Mouse (Mus musculus) midbrain, embryonic 12.5 days (tissue): ENCODE results near the gene Atp5j. TPM values are rescaled to one million over a fixed set of nuclear protein-coding genes. Genes with fewer than 3 reads are reported as not detected.
A peak's percentile ranks its signal among the peaks of the same experiment; 100 is the strongest.

Experiments used
- ATAC-seq: fragments of 200-750 bp; cut with Nextera tagmentation; 2 replicates; pipeline ENCODE4 v1.8.0; 2017; ENCODE audit warnings: low read depth, moderate TSS enrichment, moderate library complexity; ENCODE audit not compliant: low FRiP score
- H3K27ac ChIP-seq: fragments of 300-500 bp; sonication (generic); replicated peaks from 2 replicates; pipeline ENCODE4 v1.5.1; 2016; ENCODE audit warnings: mild to moderate bottlenecking
- H3K27me3 ChIP-seq: fragments of 300-500 bp; sonication (generic); 2 replicates; pipeline ENCODE4 v1.6.1; 2016; ENCODE audit warnings: mild to moderate bottlenecking
- H3K36me3 ChIP-seq: fragments of 300-500 bp; sonication (generic); 2 replicates; pipeline ENCODE4 v1.6.1; 2016
- H3K4me1 ChIP-seq: fragments of 300-500 bp; sonication (generic); 2 replicates; pipeline ENCODE4 v1.6.1; 2016
- H3K4me2 ChIP-seq: fragments of 300-500 bp; sonication (generic); replicated peaks from 2 replicates; pipeline ENCODE4 v1.6.1; 2016; ENCODE audit warnings: mild to moderate bottlenecking, moderate library complexity
- H3K4me3 ChIP-seq: fragments of 300-500 bp; sonication (generic); 2 replicates; pipeline ENCODE4 v1.5.1; 2016; ENCODE audit warnings: mild to moderate bottlenecking
- H3K9ac ChIP-seq: fragments of 300-500 bp; sonication (generic); replicated peaks from 2 replicates; pipeline ENCODE4 v1.6.1; 2016; ENCODE audit warnings: mild to moderate bottlenecking, moderate library complexity
- H3K9me3 ChIP-seq: fragments of 300-500 bp; sonication (generic); 2 replicates; pipeline ENCODE4 v1.6.1; 2016; ENCODE audit warnings: mild to moderate bottlenecking
- WGBS: fragments of 180-500 bp; shearing (Covaris S2); methylation state at CpG from one replicate; pipeline ENCODE4 v1.1.7; 2016; 5-methylcytosine and 5-hydroxymethylcytosine counted together
- polyA plus RNA-seq: library from polyadenylated mRNA; unstranded; fragments of >200 nt; fragmentation: Nextera tagmentation; extraction: Ambion mirVana; gene quantifications from 2 replicates; pipeline ENCODE4 v1.2.1, GENCODE M21; 2016

Atp5j gene
- polyA plus RNA-seq = 695 and 706 TPM in 2 replicates

GRCm38 (mm10) chr16:84835441-84835822 is at the start of gene Atp5j:
Gene Atp5j (minus strand): TSS chr16:84835625.
- peaks cover 32% of the 10 kb centered on the region for H3K36me3 ChIP-seq
- H3K9me3 ChIP-seq = no peaks in the 10 kb centered on the region
- no peaks in the 10 kb centered on the region for H3K27me3 ChIP-seq
- H3K4me1 ChIP-seq = peaks cover 21% of the 10 kb centered on the region
- H3K4me3 ChIP-seq = peak within 1 kb of the TSS; percentile 85
- H3K9ac ChIP-seq = peak within 1 kb of the TSS; percentile 92
- peak; percentile 62 for ATAC-seq
- H3K4me2 ChIP-seq = peak within 1 kb of the TSS; percentile 76
- under 1% methylated on average over 52 of the region's 57 CpGs for WGBS
- peak within 1 kb of the TSS; percentile 96 for H3K27ac ChIP-seq

DNA sequence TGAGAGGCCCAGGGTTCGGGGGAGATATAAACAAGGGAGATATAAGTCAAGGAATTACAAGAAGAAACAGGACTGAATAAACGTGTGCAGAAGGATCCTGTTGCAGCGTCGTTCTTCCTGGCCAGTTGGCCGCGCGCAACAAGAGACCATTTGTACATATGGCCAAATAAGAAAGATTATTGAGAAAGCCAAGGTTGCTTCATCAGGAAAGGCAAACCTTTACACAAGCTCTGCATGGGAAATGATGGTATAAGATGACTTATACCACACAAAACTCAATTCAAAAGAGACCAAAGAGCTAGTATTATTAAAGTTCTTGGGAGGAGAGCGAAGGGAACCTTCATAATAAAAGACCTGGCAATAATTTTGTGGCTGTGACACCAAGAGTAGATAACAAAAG is 49.1 kb upstream of the Atp5j start:
- no peaks in the 10 kb centered on the region for H3K4me1 ChIP-seq
- no peak overlapping the region for H3K27ac ChIP-seq
- H3K27me3 ChIP-seq = no peaks in the 10 kb centered on the region
- no peak overlapping the region for H3K4me2 ChIP-seq
- no peak overlapping the region for H3K9ac ChIP-seq
- no peaks in the 10 kb centered on the region for H3K36me3 ChIP-seq
- H3K4me3 ChIP-seq = no peak overlapping the region
- no peak for ATAC-seq
- WGBS = 85% methylated on average over 8 of the region's 8 CpGs
- no peaks in the 10 kb centered on the region for H3K9me3 ChIP-seq

DNA sequence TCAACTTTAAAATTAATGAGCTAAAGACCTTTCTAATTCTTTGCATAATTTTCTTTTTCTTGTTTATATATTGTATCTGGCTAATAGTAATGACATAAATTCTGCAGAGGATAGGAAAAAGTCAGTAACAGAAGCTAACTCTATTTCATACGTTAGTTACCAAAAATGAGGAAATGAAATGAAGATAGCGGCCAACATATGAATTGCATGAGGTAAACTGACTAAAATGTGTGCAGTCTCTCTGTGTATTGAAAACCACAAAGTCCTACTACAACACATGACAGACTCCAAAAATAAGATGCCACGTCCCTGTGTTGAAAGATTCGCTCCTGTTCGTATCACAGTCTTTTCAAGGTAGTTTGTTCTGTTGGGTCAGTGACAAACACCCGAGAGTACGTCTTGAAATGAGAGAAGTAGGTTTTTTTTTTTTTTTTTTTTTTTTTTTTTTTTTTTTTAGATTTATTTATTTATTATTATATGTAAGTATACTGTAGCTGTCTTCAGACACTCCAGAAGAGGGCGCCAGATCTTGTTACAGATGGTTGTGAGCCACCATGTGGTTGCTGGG is 46.4 kb upstream of the Atp5j start:
- Histone ChIP-seq H3K9me3 (no peaks in the 10 kb centered on the region), H3K27me3 (no peaks in the 10 kb centered on the region), H3K9ac (no peak overlapping the region), H3K4me2 (no peak overlapping the region), H3K27ac (no peak overlapping the region), H3K36me3 (no peaks in the 10 kb centered on the region), H3K4me3 (no peak overlapping the region), H3K4me1 (no peaks in the 10 kb centered on the region)
- no peak for ATAC-seq
- 85% methylated on average over 8 of the region's 8 CpGs for WGBS

DNA sequence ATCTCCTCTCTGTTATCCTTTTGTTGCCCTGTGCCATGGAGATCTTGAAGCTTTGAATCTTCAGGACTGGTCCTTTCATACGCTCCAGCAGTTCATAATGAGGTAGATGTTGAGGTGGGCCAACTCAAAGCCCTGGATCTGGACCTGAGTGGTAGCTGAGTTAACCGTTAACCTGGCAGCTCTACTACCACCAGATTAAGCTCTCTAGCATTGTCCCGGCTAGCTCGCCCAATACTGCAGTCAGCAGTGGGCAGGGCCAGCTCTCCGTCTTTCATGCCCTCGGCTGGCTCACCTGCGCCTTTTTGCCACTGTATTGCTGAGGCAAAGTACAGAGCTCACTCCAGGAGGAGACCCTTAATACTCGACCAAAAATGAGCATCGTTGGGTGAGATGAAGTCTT is 45.7 kb upstream of the Atp5j start:
- H3K27me3 ChIP-seq = no peaks in the 10 kb centered on the region
- H3K4me1 ChIP-seq = 0 out of 2 replicates have a peak, but pooled peaks cover 2% of the 10 kb centered on the region
- H3K27ac ChIP-seq = no peak overlapping the region
- 0 out of 2 replicates have a peak, but pooled peaks have one; percentile 8 for ATAC-seq
- no peak overlapping the region for H3K4me2 ChIP-seq
- 88% methylated on average over 9 of the region's 9 CpGs for WGBS
- no peak overlapping the region for H3K9ac ChIP-seq
- H3K9me3 ChIP-seq = no peaks in the 10 kb centered on the region
- no peak overlapping the region for H3K4me3 ChIP-seq
- H3K36me3 ChIP-seq = no peaks in the 10 kb centered on the region

DNA sequence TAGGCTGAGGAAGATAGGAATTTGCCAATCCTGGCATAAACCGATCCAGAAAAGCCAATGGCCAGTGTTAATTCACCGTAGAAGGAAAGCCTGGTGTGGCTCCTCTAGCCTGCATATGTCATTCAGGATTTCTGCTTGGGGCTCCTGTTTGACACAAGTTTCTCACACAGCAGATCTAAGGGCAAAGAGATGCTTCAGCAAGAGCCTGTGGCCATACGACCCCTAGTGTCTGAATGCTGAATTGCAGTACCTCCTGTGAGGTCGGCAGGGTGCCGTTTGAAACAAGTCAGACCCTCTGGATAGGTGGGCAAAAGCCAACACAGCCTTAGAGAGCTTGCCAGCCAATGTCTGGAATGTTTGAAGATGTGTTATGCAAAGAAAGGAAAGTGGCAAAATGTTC is 43.7 kb upstream of the Atp5j start:
- no peak overlapping the region for H3K27ac ChIP-seq
- no peak for ATAC-seq
- H3K4me1 ChIP-seq = 0 out of 2 replicates have a peak, but pooled peaks cover 8% of the 10 kb centered on the region
- no peak overlapping the region for H3K9ac ChIP-seq
- no peak overlapping the region for H3K4me3 ChIP-seq
- no peaks in the 10 kb centered on the region for H3K36me3 ChIP-seq
- H3K4me2 ChIP-seq = no peak overlapping the region
- WGBS = 25% methylated on average over 5 of the region's 5 CpGs
- H3K9me3 ChIP-seq = no peaks in the 10 kb centered on the region
- H3K27me3 ChIP-seq = no peaks in the 10 kb centered on the region

- H3K27ac ChIP-seq = no peak overlapping the region
- 63% methylated on average over 8 of the region's 8 CpGs for WGBS
- no peak overlapping the region for H3K4me2 ChIP-seq
- H3K4me3 ChIP-seq = no peak overlapping the region
- no peaks in the 10 kb centered on the region for H3K27me3 ChIP-seq
- no peak for ATAC-seq
- no peaks in the 10 kb centered on the region for H3K36me3 ChIP-seq
- H3K4me1 ChIP-seq = 0 out of 2 replicates have a peak, but pooled peaks cover 8% of the 10 kb centered on the region
- no peak overlapping the region for H3K9ac ChIP-seq
- H3K9me3 ChIP-seq = no peaks in the 10 kb centered on the region
Observed at GRCm38 (mm10) chr16:84876082-84876481, 40.7 kb upstream of the Atp5j start.

DNA sequence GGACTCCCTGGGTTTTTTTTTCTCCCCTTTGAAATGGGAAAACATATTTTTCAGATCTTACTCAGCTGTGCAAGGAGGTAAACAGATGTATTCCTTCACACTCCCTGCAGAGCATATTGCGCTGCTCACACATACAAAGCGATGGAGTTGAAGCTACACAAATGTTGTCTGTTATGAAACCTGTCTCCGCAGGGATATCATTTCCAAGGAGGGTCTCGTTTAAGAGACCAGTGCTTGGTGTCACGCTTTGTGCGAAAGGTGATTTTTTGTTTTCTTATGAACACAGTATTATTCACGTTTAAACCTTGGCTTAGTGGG is 40.3 kb upstream of the Atp5j start:
- Histone ChIP-seq H3K36me3 (no peaks in the 10 kb centered on the region), H3K4me1 (0 out of 2 replicates have a peak, but pooled peaks cover 8% of the 10 kb centered on the region), H3K4me2 (no peak overlapping the region), H3K9me3 (no peaks in the 10 kb centered on the region), H3K9ac (no peak overlapping the region), H3K27ac (no peak overlapping the region), H3K27me3 (no peaks in the 10 kb centered on the region), H3K4me3 (no peak overlapping the region)
- WGBS = 90% methylated on average over 7 of the region's 7 CpGs
- no peak for ATAC-seq

DNA sequence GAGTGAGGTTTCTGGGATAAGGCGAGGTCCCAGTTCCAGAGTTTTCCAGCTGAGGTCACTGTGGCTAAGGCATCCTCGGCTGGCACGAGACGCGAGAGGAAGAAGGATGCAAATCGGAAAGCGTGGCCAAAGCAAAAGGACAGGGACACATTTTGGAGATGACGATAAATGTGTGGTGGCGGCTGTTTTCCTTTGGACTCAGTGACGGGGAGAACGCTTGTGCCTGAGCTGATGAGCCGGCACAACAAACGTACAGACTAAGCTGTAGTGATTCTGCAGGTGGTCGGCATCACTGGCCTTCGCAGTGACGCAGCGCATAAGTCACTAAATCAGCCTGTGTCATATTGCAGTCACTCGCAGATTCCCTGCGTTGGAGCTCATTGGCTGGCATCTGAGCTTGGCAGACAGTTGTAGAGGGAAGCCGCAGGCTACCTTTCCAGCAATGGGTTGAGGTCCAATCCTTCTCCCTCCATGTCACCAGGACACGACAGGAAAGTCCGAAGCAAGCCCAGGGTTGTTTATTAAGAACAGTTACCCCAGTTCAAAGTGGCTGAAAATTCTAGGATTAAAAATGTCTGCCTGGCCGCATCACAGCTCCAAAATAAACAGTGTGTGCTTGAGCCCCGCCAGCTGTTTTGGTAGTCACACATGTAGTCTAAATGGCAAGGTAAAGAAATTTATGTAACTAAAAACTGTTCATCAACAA is 39.7 kb upstream of the Atp5j start:
- no peak overlapping the region for H3K9ac ChIP-seq
- H3K9me3 ChIP-seq = no peaks in the 10 kb centered on the region
- H3K4me3 ChIP-seq = no peak overlapping the region
- H3K4me1 ChIP-seq = 0 out of 2 replicates have a peak, but pooled peaks cover 8% of the 10 kb centered on the region
- no peaks in the 10 kb centered on the region for H3K36me3 ChIP-seq
- WGBS = 80% methylated on average over 24 of the region's 24 CpGs
- no peak for ATAC-seq
- no peaks in the 10 kb centered on the region for H3K27me3 ChIP-seq
- no peak overlapping the region for H3K27ac ChIP-seq
- no peak overlapping the region for H3K4me2 ChIP-seq

GRCm38 (mm10) chr16:84873805-84874204 is 38.4 kb upstream of the Atp5j start:
- Histone ChIP-seq H3K4me1 (0 out of 2 replicates have a peak, but pooled peaks cover 8% of the 10 kb centered on the region), H3K27ac (no peak overlapping the region), H3K27me3 (no peaks in the 10 kb centered on the region), H3K4me2 (no peak overlapping the region), H3K9me3 (no peaks in the 10 kb centered on the region), H3K36me3 (no peaks in the 10 kb centered on the region), H3K4me3 (no peak overlapping the region), H3K9ac (no peak overlapping the region)
- WGBS = 83% methylated on average over 8 of the region's 8 CpGs
- ATAC-seq = no peak

DNA sequence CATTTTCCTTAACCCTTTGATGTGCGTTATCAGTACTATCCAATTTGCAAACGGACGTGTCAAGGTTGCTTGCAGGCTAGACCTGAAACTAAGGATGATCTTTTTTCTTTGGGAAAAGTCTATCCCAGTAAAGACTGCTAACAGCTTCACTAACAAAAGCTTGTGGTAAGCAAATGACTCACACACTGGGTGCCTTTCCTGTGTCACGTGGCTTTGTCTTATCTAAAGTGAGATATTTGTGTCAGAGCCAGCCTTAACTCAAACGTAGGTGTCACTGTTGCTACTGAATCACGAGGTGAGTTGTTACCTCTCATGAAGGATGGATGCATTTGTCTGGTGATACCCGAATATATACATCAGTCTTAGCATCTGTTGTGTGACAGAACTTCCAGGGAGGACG is 29.2 kb upstream of the Atp5j start:
- WGBS = 91% methylated on average over 8 of the region's 8 CpGs

GRCm38 (mm10) chr16:84853492-84853891 is 18.1 kb upstream of the Atp5j start:
- no peak for ATAC-seq
- H3K27ac ChIP-seq = no peak overlapping the region
- H3K9ac ChIP-seq = no peak overlapping the region
- 95% methylated on average over 6 of the region's 6 CpGs for WGBS
- no peaks in the 10 kb centered on the region for H3K9me3 ChIP-seq
- H3K27me3 ChIP-seq = no peaks in the 10 kb centered on the region
- peaks cover 67% of the 10 kb centered on the region for H3K36me3 ChIP-seq
- H3K4me3 ChIP-seq = no peak overlapping the region
- no peaks in the 10 kb centered on the region for H3K4me1 ChIP-seq
- H3K4me2 ChIP-seq = no peak overlapping the region

More for the DNA sequence above, 29.2 kb upstream of the Atp5j start:
- no peak for ATAC-seq
- Histone ChIP-seq H3K4me1 (no peaks in the 10 kb centered on the region), H3K9ac (no peak overlapping the region), H3K36me3 (peaks cover 15% of the 10 kb centered on the region), H3K4me3 (no peak overlapping the region), H3K27me3 (no peaks in the 10 kb centered on the region), H3K27ac (no peak overlapping the region), H3K4me2 (no peak overlapping the region), H3K9me3 (no peaks in the 10 kb centered on the region)

- peaks cover 21% of the 10 kb centered on the region for H3K4me1 ChIP-seq
- no peak overlapping the region for H3K4me2 ChIP-seq
- H3K27me3 ChIP-seq = no peaks in the 10 kb centered on the region
- no peak overlapping the region for H3K4me3 ChIP-seq
- H3K27ac ChIP-seq = no peak overlapping the region
- peaks cover 23% of the 10 kb centered on the region for H3K36me3 ChIP-seq
- H3K9me3 ChIP-seq = no peaks in the 10 kb centered on the region
- ATAC-seq = no peak
- 84% methylated on average over 2 of the region's 2 CpGs for WGBS
- no peak overlapping the region for H3K9ac ChIP-seq
Observed at GRCm38 (mm10) chr16:84838576-84838975, 3.2 kb upstream of the Atp5j start.
